Mouse (Mus musculus) layer of hippocampus, postnatal 36 days (tissue): ENCODE measurements around the gene Tcp10b. TPM values are rescaled to one million over a fixed set of nuclear protein-coding genes. Genes with fewer than 3 reads are reported as not detected.

Experiments used
- total RNA-seq, 2 experiments: library from RNA; stranded (reverse); gene quantifications; 2 replicates each; pipeline ENCODE4 v1.2.3; 2021

The Tcp10b gene
- total RNA-seq, 2 experiments from 2014 or later = 0.18 to 0.70 TPM

Other genes with a start within 250 kb of the Tcp10b start
- gene Mas1, start 193.0 kb upstream of the Tcp10b start, total RNA-seq = 10 to 100 TPM; 52.1 to 63.5 TPM
- not detected for gene Mrgprh, start 185.1 kb upstream of the Tcp10b start, total RNA-seq
- 1 to 10 TPM; 3.2 to 3.3 TPM for gene Pnldc1, start 150.9 kb upstream of the Tcp10b start, total RNA-seq
- gene Tcp1, start 145.4 kb upstream of the Tcp10b start, total RNA-seq = 100 to 1,000 TPM; 218 to 221 TPM
- 10 to 100 TPM; 61.5 to 64.5 TPM for gene Mrpl18, start 144.8 kb upstream of the Tcp10b start, total RNA-seq
- 1 to 10 TPM; 3.8 to 5.1 TPM for gene Acat3, start 120.5 kb upstream of the Tcp10b start, total RNA-seq
- gene Acat2, start 100.4 kb upstream of the Tcp10b start, total RNA-seq = 10 to 100 TPM; 46.7 to 47.3 TPM
- 10 to 100 TPM; 55.6 to 63.8 TPM for gene Wtap, start 66.9 kb upstream of the Tcp10b start, total RNA-seq
- gene Sod2, start 54.3 kb upstream of the Tcp10b start, total RNA-seq = 100 to 1,000 TPM; 255 to 264 TPM
- gene Gpr31b, start 8.8 kb upstream of the Tcp10b start, total RNA-seq = not detected
- gene Unc93a, start 70.7 kb downstream of the Tcp10b start, total RNA-seq = not detected
- not detected for gene Smok2a, start 160.1 kb downstream of the Tcp10b start, total RNA-seq
- not detected for gene Smok2b, start 169.2 kb downstream of the Tcp10b start, total RNA-seq